24 mouse cellular contexts compared by ENCODE assay signal in genomic region chr2:172776485-172776884, GRCm38 (mm10).
DNase-seq lines count a peak whose midpoint lies in the region; ATAC-seq and TF ChIP-seq lines count a peak whose summit lies in the region.
"Had no signal": no experiment of that assay in that cellular context is flagged by ENCODE, and none has a peak within 500 bp of the region (broad histone marks: within the 10 kb centered on the region; RNA-seq: fewer than 3 reads in every experiment).

No protein-coding gene starts in this region.

- no peaks in the 10 kb centered on the region for H3K36me3 ChIP-seq in midbrain, embryonic 14.5 days (ENCODE audit: control insufficient read depth, insufficient read depth, low read length)
- H3K36me3 ChIP-seq: heart, embryonic 10.5 days; hindbrain, embryonic 12.5 days; limb, embryonic 10.5 days; neural tube, embryonic 12.5 days had no signal

- 62% methylated on average over 12 of the region's 12 CpGs for WGBS in midbrain, embryonic 14.5 days

- intact Hi-C loops in gastrocnemius, postnatal 14 days (cut with DNase I; ENCODE audit: low total_unique reads): no loop called here

- peaks cover 8% of the 10 kb centered on the region for H3K27me3 ChIP-seq in Patski
- peaks cover 4% of the 10 kb centered on the region; the same call in 1 of the 2 replicates for H3K27me3 ChIP-seq in midbrain, embryonic 14.5 days (ENCODE audit: control insufficient read depth, insufficient read depth, low read length)

- peak; percentile 15 for DNase-seq in gastrocnemius, postnatal 14 days
- DNase-seq in gastrocnemius, adult 8-10 months (ENCODE audit: low spot score in 2 of 2): no peak
- DNase-seq in urinary bladder, adult 18-20 months (ENCODE audit: low spot score in 2 of 2): peak; percentile 23 to 42
- DNase-seq in urinary bladder, postnatal 10 days (ENCODE audit: low spot score): no peak
- no peak for DNase-seq in Patski (ENCODE audit: low read depth, low spot score)
- DNase-seq in thymus, postnatal 36 days: peak; percentile 26 to 45
- no peak for DNase-seq in midbrain, embryonic 14.5 days
- DNase-seq in heart, postnatal 4 days: no peak
- DNase-seq: adrenal gland, postnatal 14 days; cerebellum, adult 11 months; cerebellum, postnatal 14 days; embryo, embryonic 11 days; heart, postnatal 10 days; kidney, adult 8-10 months; kidney, postnatal 36 days; layer of hippocampus, adult 9-11 months; liver, postnatal 0 days had no signal

- POLR2A ChIA-PET in Patski (lab: Charles Lee): no interaction called here

- no peak overlapping the region for H3K4me3 ChIP-seq in midbrain, embryonic 14.5 days (replicated peaks; ENCODE audit: low read depth, low read length)
- H3K4me3 ChIP-seq: heart, embryonic 10.5 days; hindbrain, embryonic 12.5 days; limb, embryonic 10.5 days; neural tube, embryonic 12.5 days had no signal

- H3K4me2 ChIP-seq in midbrain, embryonic 14.5 days (ENCODE audit: low read length): no peak overlapping the region
- H3K4me2 ChIP-seq: hindbrain, embryonic 12.5 days; midbrain, embryonic 11.5 days; neural tube, embryonic 12.5 days had no signal

- CTCF ChIA-PET in Patski (lab: Charles Lee): interaction anchor here (1.5 kb wide), 3 partner anchors 12 to 298 kb away, joined by 3 to 4 read pairs (median 4); no protein-coding TSS in a partner anchor

- in situ Hi-C loops in Patski (cut with MboI; ENCODE audit: low pct_unique_long_range_greater_than_20kb): loop anchor here (5.0 kb wide), 1 partner anchor 299 kb away; no protein-coding TSS in a partner anchor

- TF ChIP-seq CTCF in Patski (IDR thresholded peaks at IDR 0.05): no peak

- H3K9me3 ChIP-seq in midbrain, embryonic 14.5 days (ENCODE audit: control insufficient read depth, low read length): no peaks in the 10 kb centered on the region
- H3K9me3 ChIP-seq: heart, embryonic 10.5 days; hindbrain, embryonic 12.5 days; limb, embryonic 10.5 days; neural tube, embryonic 12.5 days had no signal

- no peak overlapping the region for H3K27ac ChIP-seq in midbrain, embryonic 14.5 days (replicated peaks; ENCODE audit: low read depth, low read length)
- H3K27ac ChIP-seq: heart, embryonic 10.5 days; hindbrain, embryonic 12.5 days; limb, embryonic 10.5 days; neural tube, embryonic 12.5 days had no signal

- peak; percentile 52 for ATAC-seq in Patski
- ATAC-seq in midbrain, embryonic 14.5 days (ENCODE audit: low FRiP score, low TSS enrichment): no peak
- ATAC-seq: activated CD4-positive, CD25-positive, alpha-beta regulatory T cell, adult 4 months; forebrain, embryonic 14.5 days; liver, postnatal 0 days had no signal

- no peaks in the 10 kb centered on the region for H3K4me1 ChIP-seq in midbrain, embryonic 14.5 days (ENCODE audit: control insufficient read depth, insufficient read depth, low read length)
- H3K4me1 ChIP-seq: neural tube, embryonic 12.5 days had no signal

- H3K9ac ChIP-seq in midbrain, embryonic 14.5 days (replicated peaks; ENCODE audit: low read length): no peak overlapping the region
- H3K9ac ChIP-seq: hindbrain, embryonic 12.5 days; liver, postnatal 0 days; neural tube, embryonic 12.5 days had no signal

Comparison
In these comparisons a context has a peak if more than half of its experiments do, and no peak if none do; other contexts are left out.
1. DNase-seq: peak in gastrocnemius, postnatal 14 days (single experiment), urinary bladder, adult 18-20 months (2 of 2) and thymus, postnatal 36 days (2 of 2); none in gastrocnemius, adult 8-10 months (0 of 2), urinary bladder, postnatal 10 days (single experiment), Patski (single experiment), midbrain, embryonic 14.5 days (single experiment) and heart, postnatal 4 days (single experiment).